Mouse (Mus musculus): ENCODE measurements around the gene Hcn3. TPM values are rescaled to one million over a fixed set of nuclear protein-coding genes. Genes with fewer than 3 reads are reported as not detected.
A peak's percentile ranks its signal among the peaks of the same experiment; 100 is the strongest.

Hcn3 gene
- 83.8 and 85.7 TPM in 2 replicates for total RNA-seq (2014; rRNA removed)
- polyA plus RNA-seq (2015; fragmentation: Nextera tagmentation; extraction: Ambion mirVana), result 33.5 and 38.1 TPM in 2 replicates

DNA sequence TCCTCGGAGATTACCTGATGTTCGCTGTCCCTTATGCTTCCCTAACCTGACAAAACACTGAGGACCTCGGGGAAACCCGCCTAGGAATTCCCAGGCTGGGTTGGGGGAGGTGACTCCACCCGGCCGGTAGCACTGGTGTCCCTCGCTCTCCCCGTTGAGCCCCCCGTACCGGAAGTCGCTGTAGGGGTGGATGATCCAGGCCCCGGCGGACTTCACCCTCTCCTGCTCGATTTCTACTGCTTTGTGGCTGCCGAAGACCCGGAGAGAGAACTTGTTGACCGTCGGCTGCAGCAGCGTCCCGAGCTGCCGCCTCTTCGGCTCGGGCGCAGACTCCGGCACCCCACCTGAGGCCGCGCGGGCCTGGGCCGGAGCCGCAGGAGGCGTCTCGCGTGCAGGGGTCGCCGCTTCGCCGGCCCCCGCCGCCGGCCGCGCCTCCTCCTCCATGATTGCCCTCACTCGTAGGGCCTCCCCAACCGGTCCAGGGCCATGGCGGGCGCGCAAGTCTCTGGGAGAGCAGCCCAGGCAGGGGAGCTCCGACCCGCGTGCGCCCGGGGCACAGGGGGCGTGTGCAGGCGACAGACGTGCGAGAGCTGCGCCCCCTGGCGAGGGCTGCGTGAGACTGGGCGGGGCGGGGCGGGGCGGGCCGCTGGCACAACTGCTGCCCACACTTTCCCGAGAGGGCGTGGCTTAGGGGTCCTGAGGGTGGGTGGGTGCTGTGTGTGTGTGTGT, at the start of gene Hcn3:
Gene Hcn3 (minus strand): TSS at position 581 of the 729 bp plus-strand sequence.
- WGBS, result 2% methylated on average over 63 of the region's 66 CpGs
- H3K9ac ChIP-seq (replicated peaks; ENCODE audit: low read length), result peak within 1 kb of the TSS; percentile 68

DNA sequence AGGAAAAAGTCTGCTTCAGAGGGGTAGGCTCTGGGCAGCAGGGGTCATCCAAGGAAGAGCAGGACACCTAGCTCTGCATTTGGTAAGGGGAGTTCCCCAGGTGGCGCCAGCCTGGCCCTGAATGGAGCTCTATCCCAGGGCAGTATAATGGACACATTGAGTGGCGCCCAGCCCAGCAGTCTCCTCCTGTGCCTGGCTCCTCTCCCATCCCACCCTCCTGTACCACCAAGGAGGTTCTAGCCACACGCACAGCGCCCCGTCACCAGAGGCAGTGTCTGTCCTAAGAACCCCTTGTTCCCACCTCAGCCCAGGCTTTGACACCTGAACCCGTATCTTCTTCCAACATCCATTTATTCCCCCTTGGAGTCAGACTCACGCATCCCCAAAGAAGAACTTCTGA, 49.7 kb upstream of the Hcn3 start:
- H3K36me3 ChIP-seq (ENCODE audit: insufficient read depth, low read length), result peaks cover 48% of the 10 kb centered on the region
- no peaks in the 10 kb centered on the region for H3K27me3 ChIP-seq (ENCODE audit: insufficient read depth, low read length)
- H3K9ac ChIP-seq (replicated peaks; ENCODE audit: low read length), result no peak overlapping the region
- H3K9me3 ChIP-seq (ENCODE audit: low read length), result no peaks in the 10 kb centered on the region
- H3K4me2 ChIP-seq (ENCODE audit: low read depth, low read length), result no peak overlapping the region
- H3K4me1 ChIP-seq (ENCODE audit: insufficient read depth, low read length), result 0 out of 2 replicates have a peak, but pooled peaks cover 10% of the 10 kb centered on the region
- H3K4me3 ChIP-seq (ENCODE audit: low read length), result no peak overlapping the region
- DNase-seq (ENCODE audit: low spot score) (no peak), ATAC-seq (no peak)
- TF ChIP-seq CTCF (IDR thresholded peaks at IDR 0.05; ENCODE audit: low read depth), result no peak
- H3K27ac ChIP-seq, result no peak overlapping the region
- 83% methylated on average over 7 of the region's 7 CpGs for WGBS

More for the DNA sequence above, at the start of gene Hcn3:
- Histone ChIP-seq H3K4me3 (ENCODE audit: low read length) (peak within 1 kb of the TSS; percentile 78), H3K36me3 (ENCODE audit: insufficient read depth, low read length) (no peaks in the 10 kb centered on the region), H3K27me3 (ENCODE audit: insufficient read depth, low read length) (no peaks in the 10 kb centered on the region), H3K9me3 (ENCODE audit: low read length) (no peaks in the 10 kb centered on the region), H3K4me2 (ENCODE audit: low read depth, low read length) (peak within 1 kb of the TSS; percentile 79), H3K4me1 (ENCODE audit: insufficient read depth, low read length) (peaks cover 14% of the 10 kb centered on the region), H3K27ac (peak within 1 kb of the TSS; percentile 66)
- DNase-seq (ENCODE audit: low spot score), result peak; percentile 91
- peak; percentile 49 for TF ChIP-seq CTCF (IDR thresholded peaks at IDR 0.05; ENCODE audit: low read depth)
- peak; percentile 87 for ATAC-seq

DNA sequence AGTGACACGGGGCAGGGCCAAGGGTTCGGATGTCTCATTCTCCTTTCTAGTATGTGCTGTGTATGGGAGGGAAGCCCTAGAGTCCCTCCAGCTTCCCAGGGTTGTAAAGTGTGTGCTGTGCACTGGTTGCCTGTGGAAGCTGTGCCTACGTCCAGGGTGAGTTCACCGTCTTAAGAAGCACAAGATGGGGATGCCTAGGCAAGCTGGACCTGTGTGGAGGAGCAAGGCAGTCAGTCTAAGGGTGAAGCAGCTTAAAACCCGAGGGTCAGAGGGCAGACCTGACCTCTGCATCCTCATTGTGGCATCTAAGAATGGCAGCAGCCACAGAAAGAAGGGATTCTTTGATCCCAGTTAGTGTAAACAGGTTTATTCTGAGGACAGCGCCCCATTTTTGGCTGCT, 48.7 kb upstream of the Hcn3 start:
- WGBS, result 89% methylated on average over 6 of the region's 6 CpGs
- peaks cover 48% of the 10 kb centered on the region for H3K36me3 ChIP-seq (ENCODE audit: insufficient read depth, low read length)
- H3K4me3 ChIP-seq (ENCODE audit: low read length), result no peak overlapping the region
- no peak overlapping the region for H3K9ac ChIP-seq (replicated peaks; ENCODE audit: low read length)
- no peak for ATAC-seq
- no peak overlapping the region for H3K4me2 ChIP-seq (ENCODE audit: low read depth, low read length)
- no peak for DNase-seq (ENCODE audit: low spot score)
- H3K9me3 ChIP-seq (ENCODE audit: low read length), result no peaks in the 10 kb centered on the region
- no peak for TF ChIP-seq CTCF (IDR thresholded peaks at IDR 0.05; ENCODE audit: low read depth)
- H3K4me1 ChIP-seq (ENCODE audit: insufficient read depth, low read length), result 0 out of 2 replicates have a peak, but pooled peaks cover 10% of the 10 kb centered on the region
- no peak overlapping the region for H3K27ac ChIP-seq
- no peaks in the 10 kb centered on the region for H3K27me3 ChIP-seq (ENCODE audit: insufficient read depth, low read length)

DNA sequence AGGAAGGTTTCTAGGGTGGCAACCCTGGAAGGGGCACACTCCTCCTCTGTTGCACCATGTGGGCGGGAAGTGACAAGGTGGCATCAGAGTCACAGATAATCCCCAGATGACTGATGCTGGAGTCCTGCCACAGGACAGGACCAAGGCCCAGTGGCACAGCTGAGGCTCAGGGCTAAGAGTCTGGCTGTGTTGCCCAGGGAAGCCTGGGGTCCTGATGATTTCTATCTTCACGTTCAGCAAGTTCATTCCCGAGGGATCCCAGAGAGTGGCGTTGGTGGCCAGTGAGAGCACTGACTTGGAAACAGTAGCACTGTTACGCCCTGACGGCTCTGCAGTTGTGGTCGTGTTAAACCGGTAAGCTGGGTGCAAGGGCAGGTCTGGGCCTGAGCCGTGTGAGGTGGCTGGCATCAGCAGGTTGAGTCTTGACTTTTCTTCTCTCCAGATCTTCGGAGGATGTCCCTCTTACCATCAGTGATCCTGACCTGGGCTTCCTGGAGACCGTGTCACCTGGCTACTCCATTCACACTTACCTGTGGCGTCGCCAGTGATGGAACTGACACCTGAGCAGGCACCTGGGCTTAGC, 48.2 kb upstream of the Hcn3 start:
- DNase-seq (ENCODE audit: low spot score) (no peak), ATAC-seq (no peak)
- peaks cover 48% of the 10 kb centered on the region for H3K36me3 ChIP-seq (ENCODE audit: insufficient read depth, low read length)
- H3K9ac ChIP-seq (replicated peaks; ENCODE audit: low read length), result no peak overlapping the region
- no peak overlapping the region for H3K4me2 ChIP-seq (ENCODE audit: low read depth, low read length)
- TF ChIP-seq CTCF (IDR thresholded peaks at IDR 0.05; ENCODE audit: low read depth), result no peak
- H3K9me3 ChIP-seq (ENCODE audit: low read length), result no peaks in the 10 kb centered on the region
- no peaks in the 10 kb centered on the region for H3K27me3 ChIP-seq (ENCODE audit: insufficient read depth, low read length)
- no peak overlapping the region for H3K27ac ChIP-seq
- peaks cover 11% of the 10 kb centered on the region; the same call in 1 of the 2 replicates for H3K4me1 ChIP-seq (ENCODE audit: insufficient read depth, low read length)
- WGBS, result 91% methylated on average over 13 of the region's 13 CpGs
- no peak overlapping the region for H3K4me3 ChIP-seq (ENCODE audit: low read length)

DNA sequence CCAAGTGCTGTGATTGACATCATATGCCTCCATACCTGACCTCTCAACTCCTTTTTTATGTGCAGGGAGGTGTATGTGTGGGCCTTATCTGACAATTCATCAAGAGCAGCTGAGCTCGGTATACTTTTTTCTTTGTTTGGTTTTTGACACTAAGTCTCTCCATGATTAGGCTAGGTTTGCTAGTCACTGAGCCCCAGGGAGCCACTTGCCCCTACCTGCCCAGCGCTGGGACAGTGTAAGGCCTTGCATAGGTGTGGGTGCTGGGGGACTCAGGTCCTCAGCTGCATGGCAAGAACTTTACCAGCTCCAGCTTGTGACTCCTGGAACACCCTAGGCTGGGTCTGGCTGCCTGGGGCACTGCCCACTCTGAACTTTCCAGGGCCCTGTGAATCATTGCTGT, 46.7 kb upstream of the Hcn3 start:
- WGBS, result 86% methylated on average over 2 of the region's 2 CpGs
- no peak for TF ChIP-seq CTCF (IDR thresholded peaks at IDR 0.05; ENCODE audit: low read depth)
- Histone ChIP-seq H3K9me3 (ENCODE audit: low read length) (no peaks in the 10 kb centered on the region), H3K36me3 (ENCODE audit: insufficient read depth, low read length) (peaks cover 48% of the 10 kb centered on the region), H3K4me2 (ENCODE audit: low read depth, low read length) (no peak overlapping the region), H3K4me3 (ENCODE audit: low read length) (no peak overlapping the region), H3K27ac (no peak overlapping the region), H3K27me3 (ENCODE audit: insufficient read depth, low read length) (no peaks in the 10 kb centered on the region), H3K9ac (replicated peaks; ENCODE audit: low read length) (no peak overlapping the region), H3K4me1 (ENCODE audit: insufficient read depth, low read length) (peaks cover 5% of the 10 kb centered on the region; the same call in 1 of the 2 replicates)
- no peak for DNase-seq (ENCODE audit: low spot score)
- no peak for ATAC-seq

DNA sequence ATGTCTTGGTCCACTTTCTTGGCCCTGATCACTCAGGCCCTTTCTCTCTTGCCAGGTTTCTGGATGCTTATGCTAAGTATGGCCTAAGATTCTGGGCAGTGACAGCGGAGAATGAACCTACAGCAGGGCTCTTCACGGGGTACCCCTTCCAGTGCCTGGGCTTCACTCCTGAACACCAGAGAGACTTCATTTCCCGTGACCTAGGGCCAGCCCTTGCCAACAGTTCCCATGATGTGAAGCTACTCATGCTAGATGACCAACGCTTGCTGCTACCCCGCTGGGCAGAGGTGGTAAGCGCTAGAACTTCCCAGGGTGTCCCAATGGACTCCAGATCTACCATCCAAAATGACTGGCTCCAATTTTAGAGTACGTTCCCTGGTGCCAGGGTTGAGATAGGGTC, 46.1 kb upstream of the Hcn3 start:
- TF ChIP-seq CTCF (IDR thresholded peaks at IDR 0.05; ENCODE audit: low read depth), result no peak
- H3K4me1 ChIP-seq (ENCODE audit: insufficient read depth, low read length), result peaks cover 5% of the 10 kb centered on the region; the same call in 1 of the 2 replicates
- no peak overlapping the region for H3K27ac ChIP-seq
- no peak overlapping the region for H3K4me2 ChIP-seq (ENCODE audit: low read depth, low read length)
- no peaks in the 10 kb centered on the region for H3K9me3 ChIP-seq (ENCODE audit: low read length)
- peaks cover 48% of the 10 kb centered on the region for H3K36me3 ChIP-seq (ENCODE audit: insufficient read depth, low read length)
- H3K27me3 ChIP-seq (ENCODE audit: insufficient read depth, low read length), result no peaks in the 10 kb centered on the region
- no peak overlapping the region for H3K9ac ChIP-seq (replicated peaks; ENCODE audit: low read length)
- H3K4me3 ChIP-seq (ENCODE audit: low read length), result no peak overlapping the region
- ATAC-seq (no peak), DNase-seq (ENCODE audit: low spot score) (no peak)
- WGBS, result 91% methylated on average over 7 of the region's 7 CpGs

DNA sequence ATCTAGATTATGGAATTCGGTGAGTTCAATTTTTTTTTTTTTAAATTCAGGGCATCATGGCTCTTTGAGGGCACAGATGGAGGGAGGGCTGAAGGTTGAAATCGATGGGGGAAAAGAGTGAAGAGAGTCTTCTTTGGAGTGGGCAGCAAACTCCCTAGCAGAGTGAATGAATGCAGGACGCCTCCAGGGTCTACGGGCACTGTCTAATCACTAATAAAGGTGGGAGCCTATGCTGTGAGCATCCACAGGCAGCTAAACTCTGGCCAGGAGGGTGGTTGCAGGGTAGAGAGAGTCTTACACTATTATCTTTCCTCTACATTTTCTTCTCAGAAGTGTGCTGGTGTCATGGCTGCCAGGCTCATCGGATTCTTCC, 43.1 kb upstream of the Hcn3 start:
- TF ChIP-seq CTCF (IDR thresholded peaks at IDR 0.05; ENCODE audit: low read depth), result no peak
- Histone ChIP-seq H3K9ac (replicated peaks; ENCODE audit: low read length) (peak overlapping the region; percentile 62), H3K4me2 (ENCODE audit: low read depth, low read length) (peak overlapping the region; percentile 83), H3K27me3 (ENCODE audit: insufficient read depth, low read length) (no peaks in the 10 kb centered on the region), H3K36me3 (ENCODE audit: insufficient read depth, low read length) (peaks cover 26% of the 10 kb centered on the region), H3K27ac (peak overlapping the region; percentile 67), H3K4me1 (ENCODE audit: insufficient read depth, low read length) (peaks cover 5% of the 10 kb centered on the region; the same call in 1 of the 2 replicates), H3K9me3 (ENCODE audit: low read length) (no peaks in the 10 kb centered on the region), H3K4me3 (ENCODE audit: low read length) (peak overlapping the region; percentile 54)
- ATAC-seq (peak; percentile 36), DNase-seq (ENCODE audit: low spot score) (no peak)
- WGBS, result 37% methylated on average over 5 of the region's 5 CpGs
